Mouse (Mus musculus) heart, postnatal 25 days (tissue): ENCODE results near the gene Lamb2. TPM values are rescaled to one million over a fixed set of nuclear protein-coding genes. Genes with fewer than 3 reads are reported as not detected.

Experiments
- DNase-seq: peaks from one replicate; pipeline ENCODE4 v3.0.0; 2022; ENCODE audit warnings: low spot score
- intact Hi-C: fragments of 180-260 bp; cut with DNase I; formaldehyde crosslinking; loops from one replicate; pipeline ENCODE4 v1.15.1; 2025
- total RNA-seq, 2 experiments: library from RNA; stranded (reverse); gene quantifications; 2 replicates each; pipeline ENCODE4 v1.2.3; 2021

Gene Lamb2
- total RNA-seq, 2 experiments from 2014 or later, result 354 to 360 TPM

DNA sequence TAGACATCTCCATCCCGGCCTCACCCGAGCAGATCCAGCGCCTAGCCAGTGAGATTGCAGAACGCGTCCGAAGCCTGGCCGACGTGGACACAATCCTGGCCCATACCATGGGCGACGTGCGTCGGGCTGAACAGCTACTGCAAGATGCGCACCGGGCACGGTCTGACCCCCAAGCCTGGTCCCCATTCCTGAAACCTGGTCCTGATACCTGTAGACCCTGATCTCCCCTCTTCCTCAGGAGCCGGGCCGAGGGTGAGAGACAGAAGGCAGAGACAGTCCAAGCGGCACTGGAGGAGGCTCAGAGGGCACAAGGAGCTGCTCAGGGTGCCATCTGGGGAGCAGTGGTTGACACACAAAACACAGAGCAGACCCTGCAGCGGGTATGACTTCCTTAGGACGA lies 9.7 kb downstream of the Lamb2 start:
- no peak for DNase-seq
- intact Hi-C loops, result no loop called here

- intact Hi-C loops, result no loop called here
- no peak for DNase-seq
Observed at GRCm38 (mm10) chr9:108489702-108490558, 10.4 kb downstream of the Lamb2 start.

DNA sequence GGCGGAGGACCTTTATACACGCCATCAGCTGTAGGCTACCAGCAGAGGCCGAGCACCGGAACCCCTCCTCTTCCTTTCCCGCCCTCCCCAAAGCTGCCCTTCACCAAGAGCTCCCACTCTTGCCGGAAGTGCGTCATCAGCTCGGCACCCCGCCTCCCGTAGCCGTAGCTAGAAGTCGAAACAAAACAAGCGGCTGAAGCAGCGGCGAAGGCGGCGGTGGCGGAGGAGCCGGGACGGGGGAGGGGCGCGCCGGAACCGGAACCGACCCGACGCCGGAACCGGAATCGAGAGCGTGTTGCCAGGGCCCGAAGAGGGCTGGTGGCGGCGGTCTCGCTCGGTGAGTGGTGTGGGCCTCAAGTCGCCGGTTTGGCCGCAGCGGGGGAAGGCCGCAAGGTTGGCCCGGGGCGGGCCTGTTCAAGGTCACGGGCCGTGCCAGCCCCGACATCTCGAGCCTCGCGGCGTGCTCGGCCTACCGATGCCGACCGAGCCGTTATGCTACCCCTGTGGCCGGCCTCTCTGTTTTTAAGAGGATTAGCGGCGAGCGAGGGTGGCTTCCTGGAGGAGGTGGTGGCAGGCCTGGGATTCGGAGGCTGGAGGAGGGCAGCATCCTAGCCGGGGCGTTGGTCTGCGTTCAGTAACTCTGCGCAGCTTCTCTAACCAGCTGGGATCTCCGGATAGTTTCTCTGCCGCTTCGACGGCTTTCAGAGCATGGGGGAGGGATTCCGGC lies 11.2 kb downstream of the Lamb2 start, which contains the start of gene Usp19:
TSS of gene Usp19 (plus strand) at position 44 of the 727 bp plus-strand sequence.
- peak; percentile 95 for DNase-seq
- intact Hi-C loops, result no loop called here

GRCm38 (mm10) chr9:108491286-108491580 lies 11.7 kb downstream of the Lamb2 start:
- intact Hi-C loops, result no loop called here

GRCm38 (mm10) chr9:108492043-108492750 lies 12.7 kb downstream of the Lamb2 start:
- no peak for DNase-seq
- intact Hi-C loops, result loop anchor here (2.0 kb wide), 1 partner anchor 23 kb away; no protein-coding TSS in a partner anchor

More at GRCm38 (mm10) chr9:108491286-108491580, 11.7 kb downstream of the Lamb2 start:
- no peak for DNase-seq

DNA sequence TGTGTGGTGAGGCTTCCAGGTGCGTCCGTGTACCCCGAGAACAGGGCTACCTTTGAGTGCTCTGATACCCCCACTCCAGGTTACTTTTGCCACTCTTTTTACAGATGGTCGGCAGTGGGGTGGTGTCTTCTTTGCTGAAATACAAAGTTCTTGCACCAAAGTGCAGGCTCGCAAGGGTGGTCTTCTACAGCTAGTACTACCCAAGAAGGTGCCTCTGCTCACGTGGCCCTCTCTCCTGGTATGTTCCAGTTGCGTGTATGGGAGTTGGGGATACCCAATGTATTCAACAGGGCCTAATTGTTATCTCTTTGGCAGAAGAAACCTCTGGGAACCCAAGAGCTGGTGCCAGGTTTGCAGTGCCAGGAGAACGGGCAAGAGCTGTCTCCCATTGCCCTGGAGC lies 13.7 kb downstream of the Lamb2 start:
- intact Hi-C loops, result loop anchor here (2.0 kb wide), 1 partner anchor 22 kb away; no protein-coding TSS in a partner anchor
- DNase-seq, result no peak

DNA sequence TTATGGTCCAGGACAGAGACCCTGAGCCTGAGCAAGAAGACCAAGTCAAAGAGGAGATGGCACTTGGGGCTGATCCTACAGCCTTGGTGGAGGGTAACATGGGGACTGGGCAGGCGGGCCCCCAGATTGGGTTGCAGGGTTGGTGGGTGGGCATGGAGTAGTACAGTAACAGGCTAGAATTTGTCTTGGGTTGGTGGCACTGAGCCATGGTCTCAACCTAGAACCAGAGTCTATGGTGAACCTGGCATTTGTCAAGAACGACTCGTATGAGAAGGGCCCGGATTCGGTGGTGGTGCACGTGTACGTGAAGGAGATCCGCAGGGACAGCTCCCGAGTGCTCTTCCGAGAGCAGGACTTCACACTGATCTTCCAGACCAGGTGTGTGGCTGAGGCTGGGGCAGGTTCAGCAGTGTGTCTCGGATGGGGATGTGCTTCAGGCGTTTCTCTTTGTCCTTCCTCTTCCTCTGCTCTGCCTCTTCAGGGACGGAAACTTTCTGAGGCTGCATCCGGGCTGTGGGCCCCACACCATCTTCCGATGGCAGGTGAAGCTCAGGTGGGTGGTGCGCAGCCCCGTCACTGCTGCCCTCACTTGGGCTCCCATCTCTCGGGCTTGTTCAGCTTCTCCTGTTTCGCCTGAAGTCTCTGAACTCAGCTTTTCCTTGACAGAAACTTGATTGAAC lies 14.8 kb downstream of the Lamb2 start:
- intact Hi-C loops, result no loop called here
- no peak for DNase-seq

GRCm38 (mm10) chr9:108494905-108495304 lies 15.4 kb downstream of the Lamb2 start:
- DNase-seq, result no peak
- intact Hi-C loops, result no loop called here

DNA sequence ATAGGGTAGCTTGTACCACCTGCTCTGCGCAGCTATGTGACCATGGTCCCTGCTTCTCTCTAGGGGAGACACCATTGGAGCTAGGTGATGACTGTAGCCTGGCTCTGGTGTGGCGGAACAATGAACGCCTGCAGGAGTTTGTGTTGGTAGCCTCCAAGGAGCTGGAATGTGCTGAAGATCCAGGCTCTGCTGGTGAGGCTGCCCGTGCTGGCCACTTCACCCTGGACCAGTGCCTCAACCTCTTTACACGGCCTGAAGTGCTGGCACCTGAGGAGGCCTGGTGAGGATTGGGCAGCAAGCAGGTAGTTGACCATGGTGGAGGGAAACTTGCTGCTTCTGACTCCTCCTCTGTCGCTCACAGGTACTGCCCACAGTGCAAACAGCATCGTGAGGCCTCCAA lies 19.7 kb downstream of the Lamb2 start:
- DNase-seq, result no peak

DNA sequence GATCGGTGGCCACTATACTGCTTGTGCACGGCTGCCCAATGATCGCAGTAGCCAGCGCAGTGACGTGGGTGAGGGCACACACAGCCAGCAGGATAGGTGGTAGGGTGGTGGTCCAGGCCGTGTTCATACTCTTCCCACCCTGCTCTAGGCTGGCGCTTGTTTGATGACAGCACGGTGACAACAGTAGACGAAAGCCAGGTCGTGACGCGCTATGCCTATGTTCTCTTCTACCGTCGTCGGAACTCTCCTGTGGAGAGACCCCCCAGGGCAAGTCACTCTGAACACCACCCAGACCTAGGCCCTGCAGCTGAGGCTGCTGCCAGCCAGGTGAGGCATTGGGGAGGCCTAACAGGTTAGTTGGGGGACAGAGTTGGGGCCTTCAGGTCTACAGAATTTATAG lies 20.4 kb downstream of the Lamb2 start:
- intact Hi-C loops, result no loop called here
- no peak for DNase-seq

More for the DNA sequence above, 19.7 kb downstream of the Lamb2 start:
- intact Hi-C loops, result no loop called here

DNA sequence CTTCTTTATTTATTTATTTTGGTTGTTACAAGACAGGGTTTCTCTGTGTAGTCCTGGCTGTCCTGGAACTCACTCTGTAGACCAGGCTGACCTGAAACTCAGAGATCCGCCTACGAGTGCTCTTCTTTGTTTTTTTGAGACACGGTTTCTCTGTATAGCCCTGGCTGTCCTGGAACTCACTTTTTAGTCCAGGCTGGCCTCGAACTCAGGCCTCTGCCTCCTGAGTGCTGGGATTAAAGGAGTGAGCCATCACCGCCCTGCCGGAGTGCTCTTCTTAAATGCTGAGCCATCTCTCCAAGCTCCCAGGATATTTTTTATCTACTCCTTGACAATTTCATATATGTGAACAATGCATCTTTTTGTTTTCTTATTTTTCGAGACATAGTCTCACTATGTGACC lies 27.4 kb downstream of the Lamb2 start:
- intact Hi-C loops, result no loop called here
- no peak for DNase-seq

DNA sequence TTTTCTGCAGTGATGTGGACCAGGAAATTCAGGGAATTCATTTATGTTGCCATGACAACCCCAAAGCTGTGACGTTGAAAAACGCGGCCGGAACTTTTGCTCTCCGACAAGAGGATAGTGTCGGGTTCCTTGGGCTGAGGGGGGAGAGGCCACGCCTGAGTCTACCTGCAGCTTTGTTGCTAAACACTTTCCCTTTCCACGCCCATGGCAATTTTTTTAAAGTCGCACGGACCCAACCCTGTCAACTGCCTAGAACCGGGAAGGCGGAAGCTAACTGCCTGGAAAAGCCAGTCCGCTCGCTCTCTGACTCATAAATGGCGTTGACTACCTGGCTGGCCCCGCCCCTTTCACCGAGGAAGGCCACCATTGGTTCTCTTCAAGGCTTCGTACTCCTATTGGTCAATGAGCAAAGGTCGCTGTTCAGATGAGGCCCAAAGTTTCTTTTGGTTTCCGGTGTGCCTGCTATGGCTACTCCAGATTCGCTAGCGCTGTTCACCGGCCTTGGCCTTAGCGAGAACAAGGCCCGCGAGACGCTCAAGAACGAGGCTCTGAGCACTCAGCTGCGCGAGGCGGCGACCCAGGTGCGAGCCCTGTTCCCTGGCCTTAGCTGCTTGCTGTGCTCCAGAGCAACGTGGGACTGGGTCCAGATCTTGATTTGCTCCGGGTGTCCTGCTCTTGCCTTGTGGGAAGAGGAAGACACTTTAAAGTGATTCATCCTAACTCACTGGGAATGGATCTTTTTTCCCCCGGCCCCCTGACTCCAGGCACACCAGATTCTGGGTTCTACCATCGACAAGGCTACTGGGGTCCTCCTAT lies 28.3 kb downstream of the Lamb2 start, which contains the start of gene Qars:
TSS of gene Qars (plus strand) at position 88 of the 816 bp plus-strand sequence.
- intact Hi-C loops, result no loop called here
- peak; percentile 90 for DNase-seq

DNA sequence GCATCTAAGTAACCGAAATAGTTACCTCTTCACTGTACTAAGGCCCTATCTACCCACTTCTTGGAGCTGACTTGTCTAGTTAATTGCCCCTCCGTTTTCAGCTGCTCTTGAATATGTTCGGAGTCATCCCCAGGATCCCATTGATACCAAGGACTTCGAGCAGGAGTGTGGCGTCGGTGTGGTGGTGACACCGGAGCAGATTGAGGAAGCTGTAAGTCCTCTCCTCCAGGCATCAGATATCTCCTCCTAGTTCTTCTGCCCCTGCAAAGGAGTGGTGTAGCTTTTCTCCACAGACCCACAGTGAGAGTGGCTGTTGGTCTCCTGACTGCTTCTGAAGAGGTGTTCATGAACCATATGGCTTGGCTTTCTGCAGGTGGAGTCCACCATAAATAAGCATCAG lies 29.2 kb downstream of the Lamb2 start:
- no peak for DNase-seq

DNA sequence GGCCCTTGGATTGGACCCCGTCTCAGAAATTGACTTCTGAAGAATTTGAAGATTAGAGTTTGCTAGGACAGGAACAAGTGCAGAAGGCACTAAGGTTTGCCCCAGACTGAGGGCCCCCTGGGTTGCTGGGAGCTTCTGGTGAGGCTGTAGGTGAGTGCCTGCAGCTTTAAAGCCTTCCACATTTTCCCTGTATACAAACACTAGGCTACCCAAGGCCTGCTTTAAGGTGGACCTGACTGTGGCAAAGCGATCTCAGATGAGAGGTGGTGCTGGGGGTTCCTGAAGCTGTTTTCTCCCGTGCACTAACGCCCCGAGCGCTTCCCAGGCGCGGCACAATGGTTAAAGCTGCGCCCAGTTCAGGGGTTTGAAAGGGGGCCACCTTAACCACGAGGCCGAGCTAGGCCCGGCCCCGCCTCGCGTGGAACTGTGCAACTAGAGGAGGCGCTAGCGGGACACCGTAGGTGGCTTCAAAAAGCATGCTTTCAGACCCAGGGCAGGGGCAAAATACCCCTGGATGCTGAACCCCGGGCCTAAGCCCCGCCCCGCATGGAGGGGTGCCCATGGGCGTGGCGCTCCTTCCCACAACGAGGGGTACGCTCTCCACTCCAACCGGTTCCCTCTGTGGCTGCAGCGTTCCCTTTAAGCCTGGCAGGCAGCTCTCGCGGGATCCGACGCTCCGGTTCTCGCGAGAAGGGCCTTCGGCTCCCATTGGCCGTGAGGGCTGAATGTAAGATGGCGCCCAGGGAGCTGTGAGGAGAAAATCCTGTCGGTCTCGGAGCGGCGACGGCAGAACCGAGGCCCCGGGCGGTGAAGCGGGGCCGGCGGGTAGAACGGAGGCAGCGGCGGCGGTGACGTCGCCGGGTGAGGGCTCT lies 37.1 kb downstream of the Lamb2 start, which contains the start of gene Qrich1:
TSS of gene Qrich1 (plus strand) at position 427 of the 872 bp plus-strand sequence.
- peak; percentile 92 for DNase-seq
- intact Hi-C loops, result no loop called here

More for the DNA sequence above, 29.2 kb downstream of the Lamb2 start:
- intact Hi-C loops, result no loop called here

- DNase-seq, result peak; percentile 71
- intact Hi-C loops, result no loop called here
Observed at GRCm38 (mm10) chr9:108517253-108517930, 37.9 kb downstream of the Lamb2 start.

DNA sequence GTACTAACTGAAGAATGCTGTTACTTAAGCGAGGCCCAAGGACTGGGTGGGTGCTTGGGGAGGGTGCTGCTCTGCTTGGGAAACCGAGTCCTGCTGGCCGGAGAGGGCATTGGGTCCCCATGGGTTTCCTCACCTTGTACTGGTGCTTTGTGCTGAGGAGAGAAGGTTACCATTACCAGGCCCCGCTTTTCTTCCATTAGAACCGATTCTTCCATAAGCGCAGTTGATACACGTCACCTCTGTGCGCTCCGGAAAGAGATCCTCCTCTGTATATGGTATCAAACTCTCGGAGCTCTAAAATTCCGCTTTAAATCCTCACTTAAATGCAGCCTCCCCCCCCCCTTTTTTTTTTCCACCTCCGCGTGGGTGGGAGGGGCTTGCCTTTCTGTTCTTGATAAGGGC lies 38.4 kb downstream of the Lamb2 start:
- no peak for DNase-seq
- intact Hi-C loops, result no loop called here

DNA sequence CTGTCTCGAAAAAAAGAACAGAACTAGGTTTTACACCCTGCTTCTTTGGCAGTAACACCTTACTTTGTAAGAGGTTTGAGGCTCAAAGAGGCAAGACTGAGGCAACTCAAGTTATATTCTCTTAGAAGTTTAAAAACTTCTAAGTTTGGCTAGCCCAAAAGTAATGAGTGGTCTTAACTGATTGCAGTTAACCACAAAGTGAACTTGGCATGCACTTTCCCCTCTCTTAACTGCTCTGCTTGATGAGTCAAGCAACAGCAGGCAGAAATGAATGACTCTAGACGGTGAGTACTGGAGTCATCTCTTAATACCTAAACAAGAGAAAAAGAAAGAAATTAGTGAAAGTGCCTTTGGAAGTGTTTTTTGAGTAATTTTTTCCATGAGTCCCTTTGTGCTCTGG lies 42.1 kb downstream of the Lamb2 start:
- no peak for DNase-seq
- intact Hi-C loops, result loop anchor here (5.0 kb wide), 1 partner anchor 36 kb away; no protein-coding TSS in a partner anchor
